Mouse (Mus musculus) frontal cortex, postnatal 14 days (tissue): ENCODE measurements around the gene Anp32b.

ENCODE experiments used
- DNase-seq, 2 experiments: peaks; one replicate each; pipeline ENCODE4 v3.0.0; 2022; ENCODE audit warnings: low spot score in 2 of 2

Gene Anp32b

DNA sequence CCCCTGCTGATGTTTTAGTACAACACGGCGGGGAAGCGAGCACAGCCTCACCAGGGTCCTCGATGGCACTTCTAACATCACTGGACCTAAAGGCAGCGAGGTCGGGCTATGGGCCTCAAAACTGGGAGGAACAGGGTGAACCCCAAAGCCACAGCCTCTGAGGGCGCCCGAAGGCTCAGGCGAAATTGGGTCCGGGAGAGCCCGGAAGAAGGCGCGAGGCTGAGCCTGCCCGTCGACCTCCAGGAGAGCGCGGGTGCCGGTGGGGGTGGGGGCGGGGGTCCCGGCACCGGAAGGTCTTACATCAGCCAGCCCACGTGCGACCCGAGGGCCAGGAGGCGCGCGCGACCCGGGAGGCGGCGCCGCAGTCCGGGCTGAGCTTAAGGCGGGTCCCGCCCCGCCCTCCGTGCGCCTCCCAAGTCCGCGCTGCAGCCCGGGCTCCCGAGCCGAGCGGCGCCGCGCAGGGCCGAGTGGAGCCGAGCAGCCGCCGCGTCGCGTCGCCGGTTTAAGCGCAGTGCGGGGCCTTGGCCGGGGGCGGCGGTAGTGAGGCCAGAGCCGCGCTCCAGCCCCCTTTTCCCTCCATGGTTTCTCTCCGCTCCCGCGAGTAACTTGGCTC, at the start of gene Anp32b:
Gene Anp32b (plus strand): TSS at position 384 of the 613 bp plus-strand sequence.
- peak; percentile 81 to 88 for DNase-seq

DNA sequence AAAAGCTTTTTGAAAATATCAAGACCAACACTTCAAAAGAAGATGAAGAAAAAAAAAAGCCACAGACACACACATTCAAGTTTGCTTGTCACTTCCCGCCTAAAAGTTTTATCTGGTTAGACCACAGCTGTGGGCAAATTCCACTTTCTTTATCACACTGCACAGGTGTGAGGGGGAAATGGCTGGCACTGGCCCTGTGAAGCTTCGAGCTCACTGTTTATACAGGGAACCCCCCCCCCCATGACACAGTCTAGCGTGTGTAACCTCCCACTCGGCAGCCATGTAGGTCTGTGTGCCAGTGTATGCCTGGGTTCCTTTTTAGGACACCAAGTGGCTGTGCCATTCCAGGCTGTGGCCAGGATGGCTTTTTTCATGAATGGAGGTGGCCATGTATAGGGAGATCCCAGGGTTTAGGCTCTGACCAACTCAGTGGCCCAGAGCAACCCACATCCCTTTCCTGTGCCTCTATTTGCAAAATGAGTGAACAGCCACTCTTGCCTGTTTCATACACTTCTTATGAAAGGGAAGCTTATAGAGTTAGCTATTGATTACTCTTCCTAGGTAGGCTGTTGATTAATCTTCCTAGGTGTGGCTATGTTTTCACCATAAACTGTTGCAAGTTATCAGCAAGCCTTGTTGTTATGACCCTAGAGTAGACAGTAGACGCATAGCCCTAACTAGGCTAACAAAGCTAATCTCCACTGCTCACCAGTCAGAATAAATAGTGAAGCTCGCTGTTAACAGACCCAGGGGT, 46.5 kb upstream of the Anp32b start:
- DNase-seq: no peak

DNA sequence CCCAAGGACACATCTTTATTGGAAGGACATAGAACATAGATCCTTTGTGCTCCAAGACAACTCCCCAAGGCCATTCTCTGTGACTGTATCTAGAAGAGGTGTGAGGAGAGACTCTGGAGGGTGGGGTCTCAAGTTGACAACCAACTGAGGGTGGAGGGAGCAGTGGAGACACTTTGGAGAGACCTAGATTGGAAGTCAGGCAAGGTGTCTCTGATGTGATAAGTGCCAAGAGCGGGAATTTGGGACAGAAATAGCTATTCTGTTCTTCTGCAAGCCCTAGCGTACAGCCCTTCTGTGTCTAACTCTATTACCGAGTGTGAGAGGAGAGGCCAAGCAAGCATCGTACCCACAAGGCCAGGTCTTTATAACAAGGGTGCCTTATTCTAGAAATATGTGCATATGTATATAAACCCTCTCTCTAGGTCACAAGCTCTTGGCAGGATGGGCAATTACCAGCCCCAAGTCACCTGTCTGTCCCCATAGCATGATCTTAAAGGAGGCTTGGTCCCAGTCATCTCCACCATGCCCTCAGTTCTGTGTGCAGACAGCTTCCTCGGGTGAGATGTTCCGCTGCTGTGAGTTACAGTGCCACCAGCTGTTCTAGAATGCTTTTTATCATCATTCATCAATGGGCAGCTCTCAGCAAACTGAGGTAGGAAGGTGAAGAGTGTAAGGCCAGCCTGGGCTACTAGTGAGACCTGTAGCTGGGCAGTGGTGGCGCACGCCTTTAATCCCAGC, 43.6 kb upstream of the Anp32b start:
- DNase-seq: no peak

DNA sequence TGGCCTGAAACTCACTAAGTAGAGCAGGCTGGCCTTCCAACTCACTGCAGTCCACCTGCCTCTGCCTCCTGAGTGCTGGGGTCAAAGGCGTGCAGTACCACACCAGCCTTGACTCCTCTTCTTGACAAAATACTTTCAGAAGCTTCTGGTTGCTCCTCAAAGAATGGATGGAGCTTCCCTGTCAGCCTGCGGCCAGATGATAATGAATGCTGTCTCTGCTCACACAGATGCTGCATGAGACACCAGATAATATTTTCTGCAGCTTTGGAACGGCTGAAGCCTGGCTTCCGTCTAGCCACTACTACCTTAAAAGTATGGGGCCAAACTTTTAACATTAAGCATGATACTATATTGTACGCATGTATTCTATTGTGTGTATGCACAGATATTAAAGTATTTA, 40.0 kb upstream of the Anp32b start:
- no peak for DNase-seq

DNA sequence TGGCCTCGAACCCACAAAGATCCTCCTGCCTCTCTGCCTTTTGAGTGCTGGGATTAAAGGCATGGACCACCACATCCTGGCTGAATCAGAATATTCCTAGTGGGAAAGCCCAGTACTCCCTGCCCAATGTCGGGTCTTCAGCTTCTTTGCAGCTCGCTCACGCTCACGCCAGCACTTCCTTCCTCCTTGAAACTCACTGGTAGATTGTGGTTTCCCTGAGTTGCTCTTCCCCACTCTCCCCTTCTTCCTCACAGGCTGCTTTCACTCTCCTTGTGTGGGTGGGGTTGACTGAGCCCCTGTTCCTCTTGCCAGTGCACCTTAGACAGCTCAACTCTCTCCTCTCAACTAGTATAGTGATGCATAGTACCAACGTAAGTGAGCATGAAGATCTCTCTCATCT, 39.2 kb upstream of the Anp32b start:
- DNase-seq: no peak

DNA sequence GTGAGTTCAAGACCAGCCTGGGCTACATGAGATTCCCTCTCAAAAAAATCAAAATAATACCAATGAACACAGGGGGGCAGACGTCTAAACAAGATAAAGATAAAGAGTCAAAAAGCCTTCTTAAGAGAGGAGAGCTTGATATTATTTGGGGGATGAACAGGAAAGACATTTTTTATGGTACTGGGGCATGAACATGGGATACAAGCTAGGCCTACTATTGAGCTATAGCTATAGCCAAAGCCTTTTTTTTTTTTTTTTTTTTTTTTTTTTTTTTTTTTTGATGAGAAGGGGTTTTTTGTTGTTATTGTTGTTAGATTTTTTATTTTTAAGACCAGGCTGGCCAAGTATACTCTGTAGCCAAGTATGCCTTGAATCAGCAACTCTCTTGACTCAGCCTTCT, 38.6 kb upstream of the Anp32b start:
- DNase-seq: no peak

DNA sequence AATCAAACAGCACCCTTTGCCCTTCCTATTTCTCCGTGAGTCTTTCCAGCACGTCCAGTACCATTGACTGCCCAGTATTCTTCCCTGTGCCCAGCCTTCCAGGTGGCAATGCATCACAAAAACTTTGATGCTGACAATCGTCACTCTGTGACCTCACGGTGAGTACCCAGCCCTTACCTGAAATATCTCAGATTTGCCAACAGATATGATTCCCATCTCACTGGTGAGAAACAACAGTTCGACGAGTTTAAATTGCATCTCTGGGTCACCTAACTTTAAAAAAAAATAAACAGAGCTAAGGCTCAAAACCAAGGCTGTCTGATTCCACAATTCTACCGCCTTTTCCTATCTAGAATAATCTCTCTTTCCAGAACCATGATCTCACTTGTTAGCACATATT, 37.3 kb upstream of the Anp32b start, which contains the start of gene Hemgn:
Gene Hemgn (minus strand): TSS at position 101 of the 400 bp plus-strand sequence.
- DNase-seq: no peak

DNA sequence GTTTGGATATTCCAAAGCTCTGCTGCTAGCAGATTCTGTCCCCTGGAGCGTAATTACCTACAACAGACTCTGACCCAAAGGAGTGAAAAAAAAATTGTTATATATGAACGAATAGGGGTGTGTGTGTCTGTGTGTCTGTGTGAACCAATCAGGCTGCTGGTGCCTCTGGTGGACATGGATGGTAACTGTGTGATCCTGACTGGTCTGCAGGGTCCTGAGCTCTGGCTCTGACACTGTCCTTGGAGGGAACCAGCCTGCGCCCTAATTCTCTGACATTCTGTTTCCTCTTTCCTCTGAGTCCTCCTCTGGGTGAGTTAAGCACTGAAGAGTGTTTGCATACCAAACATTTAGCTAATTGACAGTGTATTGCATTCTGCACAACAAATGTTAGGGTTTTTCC, 33.2 kb upstream of the Anp32b start:
- no peak for DNase-seq

DNA sequence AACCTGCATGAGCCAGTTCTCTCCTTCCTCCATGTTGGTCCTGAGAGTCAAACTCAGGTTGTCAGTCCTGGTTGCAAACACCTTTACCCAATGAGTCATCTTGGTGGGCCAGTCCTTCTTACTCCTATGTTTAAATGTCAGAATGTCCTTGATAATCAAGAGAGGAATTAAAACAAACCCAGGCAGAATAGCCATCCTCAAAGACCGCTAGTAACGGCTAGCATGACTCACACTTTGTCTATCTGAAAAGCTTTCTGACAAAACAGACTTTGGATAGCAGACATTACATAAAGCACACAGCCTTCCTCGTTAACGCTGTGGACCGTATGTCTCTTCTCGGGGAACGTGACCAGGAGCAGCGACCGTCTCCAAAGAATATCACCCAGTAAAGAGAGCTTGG, 31.9 kb upstream of the Anp32b start:
- DNase-seq: no peak

DNA sequence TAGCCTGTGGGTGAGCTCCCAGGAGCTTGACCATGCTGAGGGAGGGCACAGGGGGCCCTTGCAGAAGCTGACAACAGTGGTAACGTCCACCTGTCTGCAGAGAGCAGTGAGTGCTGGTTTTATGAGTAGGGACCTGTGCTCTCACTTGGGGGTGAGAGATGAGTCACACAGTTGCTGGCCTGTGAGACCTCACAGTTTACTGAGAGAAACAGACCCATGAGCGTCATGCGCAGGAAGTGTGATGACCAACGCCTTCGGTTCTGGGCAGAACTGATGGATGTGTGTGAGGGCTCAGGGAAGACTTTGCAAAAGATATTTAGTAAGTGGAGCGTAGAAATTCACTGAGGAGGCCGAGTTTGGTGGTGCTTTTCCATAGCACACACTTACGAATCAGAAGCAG, 28.1 kb upstream of the Anp32b start:
- no peak for DNase-seq

DNA sequence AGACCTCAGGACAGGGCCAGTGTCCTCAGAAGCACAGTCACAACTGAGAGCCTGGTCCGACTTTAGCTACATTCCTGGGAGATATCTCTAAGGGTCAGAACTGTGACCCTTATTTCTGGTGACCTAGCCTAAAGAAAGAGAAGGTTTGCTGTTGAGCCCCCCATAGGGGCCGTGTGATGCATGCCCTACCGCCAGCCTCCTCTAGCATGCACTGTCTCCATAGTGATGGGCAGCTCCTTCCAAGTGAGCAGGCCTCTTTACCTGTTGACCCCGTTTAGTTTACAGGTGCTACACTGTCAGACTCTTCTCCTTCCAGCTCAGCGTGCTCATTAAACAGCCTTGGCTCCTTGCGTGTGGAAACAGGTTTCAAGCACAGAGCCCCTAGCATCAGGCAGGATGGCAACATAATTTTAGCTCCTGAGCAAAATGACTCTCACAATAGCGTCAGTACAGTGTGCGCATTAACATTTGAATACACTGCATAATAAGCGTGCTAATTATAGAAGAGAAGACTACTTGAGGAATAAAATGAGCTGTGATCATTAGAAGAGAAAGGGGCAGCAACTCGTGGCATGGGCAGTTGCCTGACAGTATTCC, 21.7 kb upstream of the Anp32b start:
- DNase-seq: peak in 1 of 2 experiments; percentile 14

DNA sequence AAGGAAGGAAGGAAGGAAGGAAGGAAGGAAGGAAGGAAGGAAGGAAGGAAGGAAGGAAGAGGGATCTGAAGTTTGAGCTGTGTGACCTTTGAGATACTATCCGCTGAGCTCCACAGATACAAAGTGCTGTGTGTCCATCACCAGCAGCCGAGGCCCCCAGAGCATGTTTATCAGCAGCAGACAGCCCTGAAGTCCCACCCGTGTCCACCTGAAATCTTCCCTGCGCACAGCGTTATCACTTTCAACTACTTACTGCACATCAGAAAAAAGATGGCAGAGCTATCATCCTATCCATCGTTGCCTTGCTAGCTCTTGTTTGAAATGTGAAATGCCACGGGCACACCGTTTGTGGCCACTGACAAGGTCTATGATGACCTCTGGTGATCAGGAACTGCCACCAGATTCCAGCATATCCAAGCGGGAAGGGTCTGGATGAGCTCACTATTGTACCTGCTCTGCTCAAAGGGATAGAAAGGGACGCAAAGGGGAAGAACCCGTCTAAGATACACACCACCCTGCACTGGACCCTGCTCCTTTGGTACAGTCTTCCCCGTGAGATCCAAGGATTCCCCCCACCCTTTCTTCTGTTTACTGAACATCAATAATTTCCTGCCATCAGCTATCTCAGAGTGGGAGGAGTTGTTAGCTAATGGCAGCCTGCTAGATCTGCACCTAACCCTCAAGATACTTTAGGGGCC, 18.2 kb upstream of the Anp32b start:
- DNase-seq: no peak

DNA sequence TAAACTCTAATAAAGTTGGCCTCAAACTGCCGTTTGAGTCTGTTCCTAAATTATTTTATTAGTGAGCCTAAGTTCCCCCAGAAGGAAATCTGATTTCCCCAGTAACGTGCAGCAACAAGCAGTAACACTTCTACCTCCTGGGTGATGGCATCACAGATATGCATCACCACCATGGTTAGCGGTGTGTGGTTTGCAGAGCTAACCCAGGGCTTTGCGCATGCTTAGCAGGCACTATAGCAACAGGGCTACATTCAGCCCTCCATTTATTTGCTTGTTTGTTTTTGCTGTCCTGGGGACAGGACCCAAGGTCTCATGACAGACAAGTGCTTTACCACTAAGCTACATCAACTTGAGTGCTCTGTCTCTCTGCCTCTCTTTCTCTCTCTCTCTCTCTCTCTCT, 8.2 kb upstream of the Anp32b start:
- no peak for DNase-seq

DNA sequence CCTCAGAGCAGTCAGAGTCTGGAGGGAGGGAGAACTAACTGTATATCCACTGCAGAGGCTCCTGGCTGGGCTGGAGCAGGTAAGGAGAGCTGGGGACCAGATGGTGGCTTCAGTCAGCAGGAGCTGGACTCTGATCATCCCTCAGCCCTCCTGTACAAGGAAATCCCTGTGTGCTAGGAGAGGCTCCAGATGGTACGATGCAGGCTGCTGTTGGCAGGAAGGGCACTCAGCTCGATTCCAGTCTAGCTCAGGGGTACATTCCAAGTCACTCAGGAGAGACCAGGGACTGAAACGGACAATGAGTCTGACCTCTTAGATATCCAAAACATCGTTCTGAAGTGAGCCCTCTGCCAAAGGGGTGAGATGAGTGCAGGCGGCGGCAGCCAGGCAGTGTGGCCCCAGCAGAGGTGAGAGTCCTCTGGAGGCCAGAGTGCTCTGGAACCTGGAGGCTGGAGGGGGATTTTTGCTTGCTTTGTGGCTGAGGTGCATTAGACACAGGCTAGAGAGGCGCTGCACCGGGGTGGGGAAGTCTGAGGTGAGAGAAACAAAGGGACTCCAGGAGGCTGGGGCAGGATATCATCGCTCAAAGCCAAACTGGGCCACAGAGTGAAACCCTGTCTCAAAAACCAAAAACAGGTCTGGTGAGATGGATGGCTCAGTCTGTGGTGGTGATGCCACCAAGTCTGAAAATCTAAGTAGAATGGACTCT, 5.3 kb upstream of the Anp32b start:
- no peak for DNase-seq

DNA sequence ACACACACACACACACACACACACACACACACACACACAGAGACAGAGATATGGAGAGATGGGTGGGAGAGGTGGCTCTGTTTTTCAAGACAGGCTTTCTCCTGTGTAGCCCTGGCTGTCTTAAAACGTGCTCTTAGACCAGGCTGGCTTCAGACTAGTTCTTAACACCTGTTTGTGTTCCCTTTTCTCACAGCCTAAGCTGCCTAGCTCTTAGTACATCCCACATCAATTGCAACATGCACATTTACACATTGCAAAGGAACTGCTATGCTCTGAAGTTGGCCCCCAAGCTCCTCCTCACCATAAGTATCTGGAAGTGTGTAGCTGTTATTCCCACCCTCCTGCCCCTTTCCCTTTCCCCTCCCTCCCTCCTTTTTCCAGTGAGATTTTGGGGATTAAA, 3.2 kb upstream of the Anp32b start:
- DNase-seq: no peak

DNA sequence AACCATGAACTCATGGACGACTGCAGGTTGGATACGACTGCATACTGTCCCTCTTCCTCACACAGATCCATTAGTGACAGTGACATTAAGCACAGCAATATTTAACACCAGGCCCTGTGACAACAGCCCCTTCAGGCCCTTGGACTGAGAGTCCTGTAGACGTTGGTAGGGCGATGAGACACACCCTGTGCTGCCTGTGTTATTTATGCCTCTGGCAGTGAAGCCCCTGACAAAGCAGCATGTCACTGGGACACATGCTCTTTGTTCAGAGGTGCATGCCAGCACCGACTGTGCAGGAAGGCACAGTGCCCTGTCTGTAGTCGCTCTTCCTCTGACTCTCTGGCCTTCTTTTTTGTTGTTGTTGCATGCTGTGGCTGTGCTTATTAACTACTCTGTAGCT, 1.8 kb upstream of the Anp32b start:
- no peak for DNase-seq

DNA sequence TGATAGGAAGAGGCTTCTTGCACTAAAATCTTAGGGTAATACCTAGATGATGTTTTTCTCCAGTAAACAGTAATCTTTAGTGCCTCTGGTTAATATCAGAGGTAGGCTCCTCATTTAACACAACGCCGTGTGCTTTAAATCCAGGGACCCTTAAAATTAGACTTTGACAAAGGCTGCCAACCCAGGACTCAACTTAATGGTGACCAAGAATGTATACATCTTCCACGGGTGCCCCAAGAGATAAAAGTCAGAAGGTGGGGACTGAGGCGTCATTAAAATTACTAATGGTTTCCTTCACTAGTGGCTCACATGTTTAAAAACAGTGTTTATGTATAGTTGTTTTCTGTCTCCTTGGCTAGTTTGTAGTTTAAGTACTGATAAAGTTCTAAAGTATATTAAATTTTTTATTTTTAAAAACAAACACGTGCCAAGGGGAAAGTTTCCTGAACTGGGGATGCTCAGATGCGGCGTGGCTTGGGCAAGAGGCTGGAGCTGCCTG, 633 bp upstream of the Anp32b start:
- DNase-seq: no peak

DNA sequence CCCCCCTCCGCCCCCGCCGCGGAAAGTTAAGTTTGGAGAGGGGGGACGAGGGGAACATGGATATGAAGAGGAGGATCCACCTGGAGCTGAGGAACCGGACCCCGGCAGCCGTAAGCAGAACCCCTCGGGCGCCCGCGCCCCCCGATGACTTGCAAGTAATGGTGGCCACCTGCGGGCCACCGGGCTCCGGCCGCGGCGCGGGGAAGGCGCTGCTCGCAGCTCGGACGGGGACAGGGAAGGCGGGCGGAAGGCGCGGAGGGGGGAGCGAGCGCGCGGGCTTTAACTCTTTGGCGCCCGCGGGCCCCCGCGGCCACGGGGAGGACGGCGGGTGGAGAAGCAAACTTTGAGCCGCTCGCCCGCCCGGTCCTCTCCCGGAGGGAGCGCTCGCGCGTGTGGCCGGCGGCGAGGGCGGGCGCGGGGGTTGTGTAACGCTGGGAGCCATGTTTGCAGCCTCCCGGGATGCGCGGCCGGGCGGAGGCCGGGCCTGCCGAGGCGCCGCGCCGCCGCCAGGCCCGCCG, 597 bp downstream of the Anp32b start:
- DNase-seq: peak; percentile 57 to 60

DNA sequence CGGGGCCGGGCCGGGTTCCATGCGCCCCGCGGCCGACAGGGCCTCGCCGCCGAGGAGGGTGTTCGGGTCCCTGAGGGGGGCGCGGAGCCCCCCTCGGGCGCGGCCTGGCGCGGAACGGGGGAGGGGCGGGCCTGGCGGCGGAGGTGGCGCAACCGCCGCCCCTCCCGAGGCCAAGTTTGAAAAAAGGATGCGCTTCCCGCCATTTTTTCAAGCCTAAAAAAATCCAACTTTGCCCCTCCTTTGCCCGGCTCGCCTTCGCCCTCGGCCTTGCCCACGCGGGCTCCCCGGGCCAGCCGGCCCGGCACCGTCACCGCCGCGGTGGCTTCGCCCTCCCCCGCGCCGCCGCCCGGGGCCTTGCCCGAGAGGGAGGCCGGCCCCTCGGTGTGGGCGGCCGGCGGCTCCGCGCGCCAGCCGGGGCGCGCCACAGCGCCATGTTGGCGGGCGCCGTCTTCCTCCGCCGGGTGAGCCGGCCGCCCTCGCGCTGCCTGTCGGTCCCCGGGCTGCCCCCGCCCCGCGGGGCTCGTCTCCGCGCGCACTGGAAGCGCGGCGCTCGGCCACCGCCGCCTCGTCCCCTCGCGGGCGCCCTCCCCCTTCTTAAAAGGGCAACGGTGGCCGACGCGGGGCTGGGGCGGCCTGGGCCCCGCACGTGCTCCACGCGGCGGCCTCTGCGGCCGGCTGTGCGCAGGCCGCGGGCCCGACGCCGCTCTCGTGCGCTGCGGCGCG, 1.2 kb downstream of the Anp32b start:
- peak; percentile 41 to 52 for DNase-seq

DNA sequence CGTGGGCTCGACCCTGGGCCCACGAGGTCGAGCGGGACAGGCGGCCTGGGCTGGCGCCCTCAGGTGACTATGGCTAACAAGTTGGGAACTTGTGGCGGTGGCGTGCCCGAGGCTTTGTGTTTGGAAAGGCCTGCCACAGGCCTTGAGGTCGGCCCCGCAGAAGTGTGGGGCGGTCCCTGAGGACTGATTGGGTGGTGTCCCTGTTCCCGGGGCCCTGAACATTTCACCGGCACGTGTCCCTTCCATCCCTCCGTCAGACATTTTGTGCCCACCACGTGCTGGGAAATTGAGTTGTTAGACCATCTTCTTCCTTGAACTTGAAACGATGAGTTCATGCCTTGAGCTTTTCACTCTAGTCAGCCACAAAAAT, 1.8 kb downstream of the Anp32b start:
- peak; percentile 37 to 46 for DNase-seq
